ENCODE assay signal across 24 mouse cellular contexts in the genomic region with DNA sequence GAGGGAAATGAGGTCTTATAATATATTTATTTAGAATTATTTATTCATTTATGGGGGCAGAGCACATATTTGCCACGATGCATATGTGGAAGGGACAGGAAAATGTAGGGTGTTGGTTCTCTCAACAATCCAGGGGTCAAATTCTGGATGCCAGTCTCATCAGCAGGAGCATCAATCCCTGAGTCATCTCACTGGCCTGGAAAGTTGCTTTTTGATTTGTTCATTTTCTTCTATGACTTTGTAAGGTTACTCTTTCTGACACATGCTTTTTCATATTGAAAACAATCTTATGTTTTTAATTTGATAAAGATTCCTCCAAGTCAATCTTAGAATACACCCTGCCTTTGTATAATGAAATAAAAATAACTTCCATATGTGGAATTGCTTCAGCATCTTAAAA.
DNase-seq lines count a peak whose midpoint lies in the region; ATAC-seq and TF ChIP-seq lines count a peak whose summit lies in the region.
"Had no signal": no experiment of that assay in that cellular context is flagged by ENCODE, and none has a peak within 500 bp of the region (broad histone marks: within the 10 kb centered on the region; RNA-seq: fewer than 3 reads in every experiment).

No protein-coding gene starts in this region.

- H3K4me1 ChIP-seq in embryonic facial prominence, embryonic 14.5 days (ENCODE audit: control insufficient read depth, insufficient read depth, low read length), result no peaks in the 10 kb centered on the region
- H3K4me1 ChIP-seq in embryonic facial prominence, embryonic 10.5 days, result no peaks in the 10 kb centered on the region
- H3K4me1 ChIP-seq in embryonic fibroblast, embryonic 13.5 days (ENCODE audit: control insufficient read depth, insufficient read depth, low read length), result peaks cover 6% of the 10 kb centered on the region; the same call in 1 of the 2 replicates
- H3K4me1 ChIP-seq in kidney, embryonic 16.5 days (ENCODE audit: insufficient read depth, low read length), result no peaks in the 10 kb centered on the region

- H3K27me3 ChIP-seq in embryonic facial prominence, embryonic 14.5 days (replicated peaks; ENCODE audit: control insufficient read depth, insufficient read depth, low read length), result no peaks in the 10 kb centered on the region
- no peaks in the 10 kb centered on the region for H3K27me3 ChIP-seq in embryonic facial prominence, embryonic 10.5 days (replicated peaks; ENCODE audit: low read depth, poor library complexity, severe bottlenecking)
- no peaks in the 10 kb centered on the region for H3K27me3 ChIP-seq in kidney, embryonic 16.5 days (ENCODE audit: insufficient read depth, low read length)
- H3K27me3 ChIP-seq: CH12.LX, Patski had no signal

- H3K4me3 ChIP-seq in embryonic facial prominence, embryonic 14.5 days (ENCODE audit: low read depth, low read length), result no peak overlapping the region
- no peak overlapping the region for H3K4me3 ChIP-seq in embryonic facial prominence, embryonic 10.5 days
- no peak overlapping the region for H3K4me3 ChIP-seq in embryonic fibroblast, embryonic 13.5 days (ENCODE audit: insufficient read depth, low read length)
- no peak overlapping the region for H3K4me3 ChIP-seq in kidney, embryonic 16.5 days (ENCODE audit: low read length)

- DNase-seq in embryonic facial prominence, embryonic 14.5 days (ENCODE audit: low spot score), result no peak
- DNase-seq in embryonic facial prominence, embryonic 10.5 days (ENCODE audit: low spot score), result no peak
- peak; percentile 64 for DNase-seq in 3T3-L1 (ENCODE audit: low read depth, low spot score)
- peak; percentile 73 for DNase-seq in NIH3T3 (ENCODE audit: low read depth)
- no peak for DNase-seq in cerebellum, adult 9-10 months
- DNase-seq: adrenal gland, adult 2 months; adrenal gland, adult 8-10 months; adrenal gland, postnatal 10 days; adrenal gland, postnatal 14 days; adrenal gland, postnatal 25 days; adrenal gland, postnatal 36 days; B cell, adult 2 months; cerebellum, adult 11 months; cerebellum, adult 11-12 months; cerebellum, adult 18-20 months; cerebellum, adult 2 months had no signal

- H3K9me3 ChIP-seq in embryonic facial prominence, embryonic 14.5 days (ENCODE audit: control insufficient read depth, low read length), result no peaks in the 10 kb centered on the region
- H3K9me3 ChIP-seq in embryonic facial prominence, embryonic 10.5 days, result no peaks in the 10 kb centered on the region
- H3K9me3 ChIP-seq in kidney, embryonic 16.5 days (ENCODE audit: low read length), result no peaks in the 10 kb centered on the region
- H3K9me3 ChIP-seq: G1E had no signal

- no peak overlapping the region for H3K27ac ChIP-seq in embryonic facial prominence, embryonic 14.5 days (replicated peaks; ENCODE audit: low read depth, low read length)
- no peak overlapping the region for H3K27ac ChIP-seq in embryonic facial prominence, embryonic 10.5 days (replicated peaks)
- peak overlapping the region; percentile 81 for H3K27ac ChIP-seq in embryonic fibroblast, embryonic 13.5 days (ENCODE audit: insufficient read depth, low read length)
- H3K27ac ChIP-seq in kidney, embryonic 16.5 days (ENCODE audit: low read length), result no peak overlapping the region

- no peak for TF ChIP-seq POLR2A in embryonic fibroblast, embryonic 13.5 days (IDR thresholded peaks at IDR 0.05; ENCODE audit: low read depth, low read length)

- H3K4me2 ChIP-seq in embryonic facial prominence, embryonic 14.5 days (ENCODE audit: low read depth, low read length), result no peak overlapping the region
- no peak overlapping the region for H3K4me2 ChIP-seq in kidney, embryonic 16.5 days (replicated peaks; ENCODE audit: low read depth, low read length)

- WGBS in embryonic facial prominence, embryonic 14.5 days, result 47% methylated on average over 1 of the region's 1 CpGs
- WGBS in embryonic facial prominence, embryonic 10.5 days, result 82% methylated on average over 1 of the region's 1 CpGs
- WGBS in kidney, embryonic 16.5 days, result 65% methylated on average over 1 of the region's 1 CpGs

- TF ChIP-seq CTCF in embryonic fibroblast, embryonic 13.5 days (IDR thresholded peaks at IDR 0.05; ENCODE audit: borderline replicate concordance, insufficient read depth, low read length), result no peak

- 0 out of 2 replicates have a peak, but pooled peaks have one; percentile 6 for ATAC-seq in embryonic facial prominence, embryonic 14.5 days (ENCODE audit: low read depth)
- ATAC-seq in erythroid progenitor cell, adult 5-6 weeks (replicated peaks; ENCODE audit: low FRiP score, poor library complexity, severe bottlenecking), result no peak
- ATAC-seq in kidney, embryonic 16.5 days (ENCODE audit: low FRiP score, low TSS enrichment), result no peak
- ATAC-seq: activated CD4-positive, CD25-positive, alpha-beta regulatory T cell, adult 4 months; CD4-positive, CD25-positive, alpha-beta regulatory T cell, adult 4 months; Patski had no signal

- H3K9ac ChIP-seq in embryonic facial prominence, embryonic 14.5 days (ENCODE audit: low read depth, low read length), result no peak overlapping the region
- no peak overlapping the region for H3K9ac ChIP-seq in kidney, embryonic 16.5 days (replicated peaks; ENCODE audit: low read length)

- no peaks in the 10 kb centered on the region for H3K36me3 ChIP-seq in embryonic facial prominence, embryonic 14.5 days (ENCODE audit: control insufficient read depth, insufficient read depth, low read length)
- no peaks in the 10 kb centered on the region for H3K36me3 ChIP-seq in embryonic facial prominence, embryonic 10.5 days (replicated peaks)
- no peaks in the 10 kb centered on the region for H3K36me3 ChIP-seq in kidney, embryonic 16.5 days (ENCODE audit: insufficient read depth, low read length)
- H3K36me3 ChIP-seq: G1E had no signal

Comparison
In these comparisons a context has a peak if more than half of its experiments do, and no peak if none do; other contexts are left out.
1. DNase-seq: peak in 3T3-L1 (single experiment) and NIH3T3 (single experiment); none in embryonic facial prominence, embryonic 14.5 days (single experiment), embryonic facial prominence, embryonic 10.5 days (single experiment) and cerebellum, adult 9-10 months (single experiment).